8 mouse cellular contexts compared by ENCODE assay signal in genomic region chr9:37459665-37460042, GRCm38 (mm10). TPM values are rescaled to one million over a fixed set of nuclear protein-coding genes. Genes with fewer than 3 reads are reported as not detected.
A peak's percentile ranks its signal among the peaks of the same experiment; 100 is the strongest.
DNase-seq lines count a peak whose midpoint lies in the region; ATAC-seq lines count a peak whose summit lies in the region.

No protein-coding gene starts in this region.

- peaks cover 11% of the 10 kb centered on the region; the same call in 1 of the 2 replicates for H3K4me1 ChIP-seq in kidney, embryonic 14.5 days (ENCODE audit: control insufficient read depth, insufficient read depth, low read length)
- H3K4me1 ChIP-seq in embryonic facial prominence, embryonic 11.5 days (ENCODE audit: control insufficient read depth, insufficient read depth, low read length): 0 out of 2 replicates have a peak, but pooled peaks cover 6% of the 10 kb centered on the region
- peaks cover 79% of the 10 kb centered on the region for H3K4me1 ChIP-seq in hindbrain, embryonic 13.5 days (replicated peaks)
- H3K4me1 ChIP-seq in midbrain, embryonic 14.5 days (ENCODE audit: control insufficient read depth, insufficient read depth, low read length): peaks cover 44% of the 10 kb centered on the region

- no peak overlapping the region for H3K9ac ChIP-seq in kidney, embryonic 14.5 days (ENCODE audit: low read depth, low read length)
- no peak overlapping the region for H3K9ac ChIP-seq in embryonic facial prominence, embryonic 11.5 days (replicated peaks; ENCODE audit: low read length)
- H3K9ac ChIP-seq in hindbrain, embryonic 13.5 days: peak overlapping the region; percentile 88
- peak overlapping the region; percentile 79 for H3K9ac ChIP-seq in midbrain, embryonic 14.5 days (replicated peaks; ENCODE audit: low read length)

- peak overlapping the region; percentile 45 for H3K4me3 ChIP-seq in kidney, embryonic 14.5 days (ENCODE audit: low read length)
- H3K4me3 ChIP-seq in embryonic facial prominence, embryonic 11.5 days (ENCODE audit: low read depth, low read length): peak overlapping the region; percentile 40
- H3K4me3 ChIP-seq in hindbrain, embryonic 13.5 days: peak overlapping the region; percentile 56
- H3K4me3 ChIP-seq in midbrain, embryonic 14.5 days (replicated peaks; ENCODE audit: low read depth, low read length): peak overlapping the region; percentile 59

- no peak overlapping the region for H3K27ac ChIP-seq in kidney, embryonic 14.5 days (ENCODE audit: low read depth, low read length)
- H3K27ac ChIP-seq in embryonic facial prominence, embryonic 11.5 days (replicated peaks; ENCODE audit: low read depth, low read length): no peak overlapping the region
- H3K27ac ChIP-seq in hindbrain, embryonic 13.5 days: peak overlapping the region; percentile 96
- peak overlapping the region; percentile 88 for H3K27ac ChIP-seq in midbrain, embryonic 14.5 days (replicated peaks; ENCODE audit: low read depth, low read length)

- peaks cover 81% of the 10 kb centered on the region for H3K27me3 ChIP-seq in kidney, embryonic 14.5 days (ENCODE audit: control insufficient read depth, insufficient read depth, low read length)
- peaks cover 72% of the 10 kb centered on the region for H3K27me3 ChIP-seq in embryonic facial prominence, embryonic 11.5 days (ENCODE audit: control insufficient read depth, insufficient read depth, low read length)
- H3K27me3 ChIP-seq in hindbrain, embryonic 13.5 days: peaks cover 61% of the 10 kb centered on the region
- peaks cover 65% of the 10 kb centered on the region for H3K27me3 ChIP-seq in midbrain, embryonic 14.5 days (ENCODE audit: control insufficient read depth, insufficient read depth, low read length)

- peak overlapping the region; percentile 86 for H3K4me2 ChIP-seq in kidney, embryonic 14.5 days (replicated peaks; ENCODE audit: low read depth, low read length)
- peak overlapping the region; percentile 89 for H3K4me2 ChIP-seq in embryonic facial prominence, embryonic 11.5 days (ENCODE audit: low read depth, low read length)
- peak overlapping the region; percentile 86 for H3K4me2 ChIP-seq in hindbrain, embryonic 13.5 days
- peak overlapping the region; percentile 96 for H3K4me2 ChIP-seq in midbrain, embryonic 14.5 days (ENCODE audit: low read length)

- no peaks in the 10 kb centered on the region for H3K36me3 ChIP-seq in kidney, embryonic 14.5 days (ENCODE audit: control insufficient read depth, insufficient read depth, low read length)
- no peaks in the 10 kb centered on the region for H3K36me3 ChIP-seq in embryonic facial prominence, embryonic 11.5 days (replicated peaks; ENCODE audit: control insufficient read depth, insufficient read depth, low read depth, low read length)
- no peaks in the 10 kb centered on the region for H3K36me3 ChIP-seq in hindbrain, embryonic 13.5 days
- no peaks in the 10 kb centered on the region for H3K36me3 ChIP-seq in midbrain, embryonic 14.5 days (ENCODE audit: control insufficient read depth, insufficient read depth, low read length)

- WGBS in kidney, embryonic 14.5 days: under 1% methylated on average over 9 of the region's 9 CpGs
- WGBS in embryonic facial prominence, embryonic 11.5 days: 0% methylated on average over 9 of the region's 9 CpGs
- WGBS in hindbrain, embryonic 13.5 days: under 1% methylated on average over 9 of the region's 9 CpGs
- WGBS in midbrain, embryonic 14.5 days: under 1% methylated on average over 9 of the region's 9 CpGs

- DNase-seq in kidney, postnatal 36 days: no peak
- DNase-seq in embryonic facial prominence, embryonic 11.5 days (ENCODE audit: low spot score): no peak
- no peak for DNase-seq in midbrain, embryonic 14.5 days
- no peak for DNase-seq in cerebellum, adult 9-10 months
- no peak for DNase-seq in right cerebral cortex, adult 18-20 months

- no peaks in the 10 kb centered on the region for H3K9me3 ChIP-seq in kidney, embryonic 14.5 days (ENCODE audit: control insufficient read depth, low read length)
- H3K9me3 ChIP-seq in embryonic facial prominence, embryonic 11.5 days (replicated peaks; ENCODE audit: control insufficient read depth, low read length): no peaks in the 10 kb centered on the region
- no peaks in the 10 kb centered on the region for H3K9me3 ChIP-seq in hindbrain, embryonic 13.5 days
- no peaks in the 10 kb centered on the region for H3K9me3 ChIP-seq in midbrain, embryonic 14.5 days (ENCODE audit: control insufficient read depth, low read length)

- ATAC-seq in kidney, embryonic 14.5 days (ENCODE audit: low FRiP score, low TSS enrichment): no peak
- ATAC-seq in embryonic facial prominence, embryonic 11.5 days (replicated peaks; ENCODE audit: insufficient number of reproducible peaks, low FRiP score, low TSS enrichment, low read depth): no peak
- ATAC-seq in hindbrain, embryonic 13.5 days (ENCODE audit: low FRiP score): no peak
- ATAC-seq in midbrain, embryonic 14.5 days (ENCODE audit: low FRiP score, low TSS enrichment): no peak
- ATAC-seq in erythroblast, adult 5-6 weeks (replicated peaks; ENCODE audit: low FRiP score, poor library complexity, severe bottlenecking): no peak

RNA-seq across cellular contexts. Expression of gene Robo3, which starts 26.6 kb away (rescaled TPM):
- polyA plus RNA-seq in kidney, embryonic 14.5 days (2014; fragmentation: Nextera tagmentation; extraction: Ambion mirVana): 0.09 and 0.11 TPM in 2 replicates
- polyA plus RNA-seq in embryonic facial prominence, embryonic 11.5 days (2014; fragmentation: Nextera tagmentation; extraction: Ambion mirVana): 4.9 and 6.6 TPM in 2 replicates
- 64.6 and 91.3 TPM in 2 replicates for polyA plus RNA-seq in hindbrain, embryonic 13.5 days (2015; fragmentation: Nextera tagmentation; extraction: Ambion mirVana)
- polyA plus RNA-seq in midbrain, embryonic 14.5 days (2014; fragmentation: Nextera tagmentation; extraction: Ambion mirVana): 8.9 and 13.3 TPM in 2 replicates
- total RNA-seq in erythroblast, adult 5-6 weeks (2015; ENCODE audit: low replicate concordance): not detected in 2 replicates
- not detected in 2 replicates for total RNA-seq in erythroblast, adult 5-6 weeks (2017; ENCODE audit: low replicate concordance)

RNA-seq across cellular contexts. Expression of gene Msantd2, which starts 29.5 kb away (rescaled TPM):
- polyA plus RNA-seq in kidney, embryonic 14.5 days (2014; fragmentation: Nextera tagmentation; extraction: Ambion mirVana): 28.5 and 33.2 TPM in 2 replicates
- 32.8 and 33.0 TPM in 2 replicates for polyA plus RNA-seq in embryonic facial prominence, embryonic 11.5 days (2014; fragmentation: Nextera tagmentation; extraction: Ambion mirVana)
- polyA plus RNA-seq in hindbrain, embryonic 13.5 days (2015; fragmentation: Nextera tagmentation; extraction: Ambion mirVana): 35.4 and 39.2 TPM in 2 replicates
- 32.5 and 42.9 TPM in 2 replicates for polyA plus RNA-seq in midbrain, embryonic 14.5 days (2014; fragmentation: Nextera tagmentation; extraction: Ambion mirVana)
- 2.3 and 2.5 TPM in 2 replicates for total RNA-seq in erythroblast, adult 5-6 weeks (2015; ENCODE audit: low replicate concordance)
- total RNA-seq in erythroblast, adult 5-6 weeks (2017; ENCODE audit: low replicate concordance): 8.2 and 10.7 TPM in 2 replicates

RNA-seq across cellular contexts. Expression of gene Robo4, which starts 58.0 kb away (rescaled TPM):
- polyA plus RNA-seq in kidney, embryonic 14.5 days (2014; fragmentation: Nextera tagmentation; extraction: Ambion mirVana): 10.5 and 11.9 TPM in 2 replicates
- 6.0 and 6.5 TPM in 2 replicates for polyA plus RNA-seq in embryonic facial prominence, embryonic 11.5 days (2014; fragmentation: Nextera tagmentation; extraction: Ambion mirVana)
- polyA plus RNA-seq in hindbrain, embryonic 13.5 days (2015; fragmentation: Nextera tagmentation; extraction: Ambion mirVana): 5.7 and 6.5 TPM in 2 replicates
- polyA plus RNA-seq in midbrain, embryonic 14.5 days (2014; fragmentation: Nextera tagmentation; extraction: Ambion mirVana): 2.6 and 4.5 TPM in 2 replicates
- total RNA-seq in erythroblast, adult 5-6 weeks (2015; ENCODE audit: low replicate concordance): not detected in 2 replicates
- not detected in 2 replicates for total RNA-seq in erythroblast, adult 5-6 weeks (2017; ENCODE audit: low replicate concordance)

Comparison
In these comparisons a context has a peak if more than half of its experiments do, and no peak if none do; other contexts are left out.
1. H3K27ac ChIP-seq: peak in hindbrain, embryonic 13.5 days (single experiment) and midbrain, embryonic 14.5 days (single experiment); none in kidney, embryonic 14.5 days (single experiment) and embryonic facial prominence, embryonic 11.5 days (single experiment).
2. H3K9ac ChIP-seq: peak in hindbrain, embryonic 13.5 days (single experiment) and midbrain, embryonic 14.5 days (single experiment); none in kidney, embryonic 14.5 days (single experiment) and embryonic facial prominence, embryonic 11.5 days (single experiment).
3. Peak in every context shown above with its lines, with median percentiles within 50 percentile points of each other: H3K4me2 ChIP-seq and H3K4me3 ChIP-seq.